Mouse (Mus musculus): ENCODE data around the gene Ppp3ca. TPM values are rescaled to one million over a fixed set of nuclear protein-coding genes. Genes with fewer than 3 reads are reported as not detected.

Ppp3ca gene
- polyA plus RNA-seq, 1 experiment = 9.7 TPM

DNA sequence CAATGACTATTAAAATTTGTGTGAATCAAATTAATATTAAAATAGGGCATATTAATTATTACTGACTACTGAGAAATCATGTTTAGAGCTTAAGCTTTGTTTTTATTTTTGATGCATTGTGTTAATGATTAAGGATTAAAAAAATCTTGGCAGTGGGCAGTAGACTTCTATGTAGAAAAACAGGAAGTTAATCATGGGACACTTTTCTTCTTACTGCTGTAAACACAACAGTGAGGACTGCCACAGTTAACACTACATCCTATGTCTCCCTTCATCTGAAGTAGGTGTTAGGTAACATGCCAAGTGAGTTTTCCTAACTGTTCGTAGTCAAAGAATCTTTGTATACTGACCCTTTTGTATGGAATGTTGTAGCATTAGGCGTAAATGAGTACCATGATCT is 32.9 kb downstream of the Ppp3ca start:
- peaks cover 18% of the 10 kb centered on the region for H3K79me3 ChIP-seq (ENCODE audit: low read depth)
- no peak overlapping the region for H3K4me3 ChIP-seq (ENCODE audit: insufficient read depth, poor library complexity, severe bottlenecking)
- no peaks in the 10 kb centered on the region for H3K27me3 ChIP-seq (ENCODE audit: control insufficient read depth, insufficient read depth, insufficient read length)
- H3ac ChIP-seq (ENCODE audit: control insufficient read depth, insufficient read length, low read depth) = no peak overlapping the region
- H3K79me2 ChIP-seq (ENCODE audit: control insufficient read depth, insufficient read depth) = peaks cover 58% of the 10 kb centered on the region
- no peaks in the 10 kb centered on the region for H3K36me3 ChIP-seq (ENCODE audit: control insufficient read depth, insufficient read depth)
- TF ChIP-seq MYOG (IDR thresholded peaks at IDR 0.05; ENCODE audit: control insufficient read depth, extremely low read depth, insufficient read length) (no peak), CTCF (IDR thresholded peaks at IDR 0.05; ENCODE audit: control insufficient read depth, insufficient read depth, insufficient read length) (no peak), MAX (IDR thresholded peaks at IDR 0.05) (no peak), FOSL1 (IDR thresholded peaks at IDR 0.05; ENCODE audit: insufficient read depth, low read length, poor library complexity, severe bottlenecking) (no peak), CEBPB (IDR thresholded peaks at IDR 0.05; ENCODE audit: low read depth) (no peak), USF1 (IDR thresholded peaks at IDR 0.05; ENCODE audit: low read depth) (no peak), MYOD1 (IDR thresholded peaks at IDR 0.05; ENCODE audit: control insufficient read depth, insufficient read length, low read depth) (no peak)

- TF ChIP-seq MYOG (IDR thresholded peaks at IDR 0.05; ENCODE audit: control insufficient read depth, extremely low read depth, insufficient read length) (no peak), FOSL1 (IDR thresholded peaks at IDR 0.05; ENCODE audit: insufficient read depth, low read length, poor library complexity, severe bottlenecking) (no peak), MYOD1 (IDR thresholded peaks at IDR 0.05; ENCODE audit: control insufficient read depth, insufficient read length, low read depth) (no peak), MAX (IDR thresholded peaks at IDR 0.05) (no peak), CTCF (IDR thresholded peaks at IDR 0.05; ENCODE audit: control insufficient read depth, insufficient read depth, insufficient read length) (no peak), USF1 (IDR thresholded peaks at IDR 0.05; ENCODE audit: low read depth) (no peak), CEBPB (IDR thresholded peaks at IDR 0.05; ENCODE audit: low read depth) (no peak)
- H3K27me3 ChIP-seq (ENCODE audit: control insufficient read depth, insufficient read depth, insufficient read length) = no peaks in the 10 kb centered on the region
- no peak overlapping the region for H3K4me3 ChIP-seq (ENCODE audit: insufficient read depth, poor library complexity, severe bottlenecking)
- H3ac ChIP-seq (ENCODE audit: control insufficient read depth, insufficient read length, low read depth) = no peak overlapping the region
- H3K79me3 ChIP-seq (ENCODE audit: low read depth) = peaks cover 16% of the 10 kb centered on the region
- no peaks in the 10 kb centered on the region for H3K36me3 ChIP-seq (ENCODE audit: control insufficient read depth, insufficient read depth)
- H3K79me2 ChIP-seq (ENCODE audit: control insufficient read depth, insufficient read depth) = peaks cover 74% of the 10 kb centered on the region
Observed at GRCm38 (mm10) chr3:136704515-136705247, 34.8 kb downstream of the Ppp3ca start.

GRCm38 (mm10) chr3:136706048-136706447 is 36.1 kb downstream of the Ppp3ca start:
- no peak overlapping the region for H3K4me3 ChIP-seq (ENCODE audit: insufficient read depth, poor library complexity, severe bottlenecking)
- H3K79me2 ChIP-seq (ENCODE audit: control insufficient read depth, insufficient read depth) = peaks cover 71% of the 10 kb centered on the region
- H3ac ChIP-seq (ENCODE audit: control insufficient read depth, insufficient read length, low read depth) = no peak overlapping the region
- TF ChIP-seq USF1 (IDR thresholded peaks at IDR 0.05; ENCODE audit: low read depth) (no peak), FOSL1 (IDR thresholded peaks at IDR 0.05; ENCODE audit: insufficient read depth, low read length, poor library complexity, severe bottlenecking) (no peak), CTCF (IDR thresholded peaks at IDR 0.05; ENCODE audit: control insufficient read depth, insufficient read depth, insufficient read length) (no peak), MYOG (IDR thresholded peaks at IDR 0.05; ENCODE audit: control insufficient read depth, extremely low read depth, insufficient read length) (no peak), CEBPB (IDR thresholded peaks at IDR 0.05; ENCODE audit: low read depth) (no peak), MYOD1 (IDR thresholded peaks at IDR 0.05; ENCODE audit: control insufficient read depth, insufficient read length, low read depth) (no peak), MAX (IDR thresholded peaks at IDR 0.05) (no peak)
- H3K27me3 ChIP-seq (ENCODE audit: control insufficient read depth, insufficient read depth, insufficient read length) = no peaks in the 10 kb centered on the region
- H3K79me3 ChIP-seq (ENCODE audit: low read depth) = peaks cover 16% of the 10 kb centered on the region
- H3K36me3 ChIP-seq (ENCODE audit: control insufficient read depth, insufficient read depth) = no peaks in the 10 kb centered on the region

- Histone ChIP-seq H3K79me2 (ENCODE audit: control insufficient read depth, insufficient read depth) (peaks cover 66% of the 10 kb centered on the region), H3K79me3 (ENCODE audit: low read depth) (peaks cover 13% of the 10 kb centered on the region), H3ac (ENCODE audit: control insufficient read depth, insufficient read length, low read depth) (no peak overlapping the region), H3K27me3 (ENCODE audit: control insufficient read depth, insufficient read depth, insufficient read length) (no peaks in the 10 kb centered on the region), H3K4me3 (ENCODE audit: insufficient read depth, poor library complexity, severe bottlenecking) (no peak overlapping the region), H3K36me3 (ENCODE audit: control insufficient read depth, insufficient read depth) (no peaks in the 10 kb centered on the region)
- TF ChIP-seq FOSL1 (IDR thresholded peaks at IDR 0.05; ENCODE audit: insufficient read depth, low read length, poor library complexity, severe bottlenecking) = no peak
- no peak for TF ChIP-seq USF1 (IDR thresholded peaks at IDR 0.05; ENCODE audit: low read depth)
- TF ChIP-seq CEBPB (IDR thresholded peaks at IDR 0.05; ENCODE audit: low read depth) = no peak
- no peak for TF ChIP-seq MYOD1 (IDR thresholded peaks at IDR 0.05; ENCODE audit: control insufficient read depth, insufficient read length, low read depth)
- no peak for TF ChIP-seq MAX (IDR thresholded peaks at IDR 0.05)
- no peak for TF ChIP-seq MYOG (IDR thresholded peaks at IDR 0.05; ENCODE audit: control insufficient read depth, extremely low read depth, insufficient read length)
- no peak for TF ChIP-seq CTCF (IDR thresholded peaks at IDR 0.05; ENCODE audit: control insufficient read depth, insufficient read depth, insufficient read length)
Observed at GRCm38 (mm10) chr3:136706771-136707170, 36.8 kb downstream of the Ppp3ca start.

DNA sequence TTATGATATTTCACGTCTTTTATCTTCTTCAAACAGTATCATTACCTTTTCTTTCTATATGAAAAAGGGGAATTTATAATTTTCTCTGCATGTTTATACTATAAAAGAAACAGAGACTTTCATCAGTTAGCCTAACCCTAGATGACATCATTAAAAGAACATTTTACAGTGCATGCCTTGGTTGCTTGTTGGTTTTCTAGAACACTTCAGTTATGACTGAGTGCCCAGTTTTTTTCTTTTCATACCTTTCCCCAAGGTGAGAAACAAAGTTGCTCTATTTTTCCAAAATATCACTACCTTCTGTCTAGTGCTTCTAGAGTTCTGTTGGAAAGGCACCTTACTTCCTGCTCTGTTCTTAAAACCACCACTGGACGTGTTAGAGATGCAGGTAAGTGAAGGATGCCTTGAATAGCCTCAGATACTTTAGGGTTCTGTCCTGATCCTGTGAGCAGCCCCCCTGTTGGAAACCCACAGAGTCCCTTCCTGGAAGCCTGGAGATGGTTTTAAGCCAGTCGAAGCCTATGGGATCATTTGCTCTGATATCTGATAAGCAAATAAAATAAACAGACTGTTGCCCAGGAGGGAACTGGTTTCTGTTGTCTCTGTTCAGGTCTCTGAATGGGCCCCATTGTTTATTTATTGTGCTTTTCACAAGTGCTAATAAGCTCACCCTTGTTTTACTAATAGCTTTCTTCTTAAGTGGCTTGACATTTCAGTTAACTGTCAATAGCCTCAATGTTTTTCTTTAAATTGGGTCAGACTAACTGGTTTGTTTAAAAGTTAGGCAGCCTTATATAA is 37.5 kb downstream of the Ppp3ca start:
- TF ChIP-seq USF1 (IDR thresholded peaks at IDR 0.05; ENCODE audit: low read depth) (no peak), CEBPB (IDR thresholded peaks at IDR 0.05; ENCODE audit: low read depth) (no peak), MYOD1 (IDR thresholded peaks at IDR 0.05; ENCODE audit: control insufficient read depth, insufficient read length, low read depth) (no peak)
- Histone ChIP-seq H3ac (ENCODE audit: control insufficient read depth, insufficient read length, low read depth) (no peak overlapping the region), H3K4me3 (ENCODE audit: insufficient read depth, poor library complexity, severe bottlenecking) (no peak overlapping the region), H3K36me3 (ENCODE audit: control insufficient read depth, insufficient read depth) (no peaks in the 10 kb centered on the region), H3K27me3 (ENCODE audit: control insufficient read depth, insufficient read depth, insufficient read length) (no peaks in the 10 kb centered on the region), H3K79me2 (ENCODE audit: control insufficient read depth, insufficient read depth) (peaks cover 69% of the 10 kb centered on the region), H3K79me3 (ENCODE audit: low read depth) (peaks cover 13% of the 10 kb centered on the region)
